Mouse (Mus musculus): ENCODE measurements around the gene H3f3a. TPM values are rescaled to one million over a fixed set of nuclear protein-coding genes. Genes with fewer than 3 reads are reported as not detected.
A peak's percentile ranks its signal among the peaks of the same experiment; 100 is the strongest.

Gene H3f3a
- polyA plus RNA-seq, 1 experiment from 2014 or later, result 3,506 TPM

GRCm38 (mm10) chr1:180798660-180799059 lies 15.1 kb downstream of the H3f3a start:
- 96% methylated on average over 5 of the region's 5 CpGs for WGBS
- peaks cover 35% of the 10 kb centered on the region for H3K36me3 ChIP-seq
- no peak for ATAC-seq (ENCODE audit: low FRiP score, low read depth)

GRCm38 (mm10) chr1:180794170-180794569 lies 19.6 kb downstream of the H3f3a start:
- H3K27ac ChIP-seq, result no peak overlapping the region
- peak overlapping the region; percentile 81 for H3K4me2 ChIP-seq (replicated peaks)
- H3K4me1 ChIP-seq, result peaks cover 13% of the 10 kb centered on the region
- WGBS, result 2% methylated on average over 21 of the region's 21 CpGs
- H3K36me3 ChIP-seq, result peaks cover 3% of the 10 kb centered on the region; the same call in 1 of the 2 replicates
- H3K9ac ChIP-seq, result peak overlapping the region; percentile 48
- no peaks in the 10 kb centered on the region; the same call in 1 of the 2 replicates for H3K27me3 ChIP-seq (replicated peaks)
- peak; percentile 79 for ATAC-seq (ENCODE audit: low FRiP score, low read depth)
- H3K9me3 ChIP-seq, result no peaks in the 10 kb centered on the region
- H3K4me3 ChIP-seq, result peak overlapping the region; percentile 35

More at GRCm38 (mm10) chr1:180798660-180799059, 15.1 kb downstream of the H3f3a start:
- Histone ChIP-seq H3K27me3 (replicated peaks) (no peaks in the 10 kb centered on the region), H3K4me1 (peaks cover 10% of the 10 kb centered on the region), H3K9me3 (no peaks in the 10 kb centered on the region), H3K27ac (no peak overlapping the region), H3K4me2 (replicated peaks) (no peak overlapping the region), H3K4me3 (no peak overlapping the region), H3K9ac (no peak overlapping the region)

GRCm38 (mm10) chr1:180793445-180794117 lies 20.2 kb downstream of the H3f3a start:
- peak; percentile 41 for ATAC-seq (ENCODE audit: low FRiP score, low read depth)
- peaks cover 13% of the 10 kb centered on the region for H3K4me1 ChIP-seq
- peak overlapping the region; percentile 35 for H3K4me3 ChIP-seq
- WGBS, result 11% methylated on average over 18 of the region's 18 CpGs
- H3K9me3 ChIP-seq, result no peaks in the 10 kb centered on the region
- H3K36me3 ChIP-seq, result no peaks in the 10 kb centered on the region
- peak overlapping the region; percentile 48 for H3K9ac ChIP-seq
- H3K27ac ChIP-seq, result no peak overlapping the region
- H3K4me2 ChIP-seq (replicated peaks), result peak overlapping the region; percentile 81
- no peaks in the 10 kb centered on the region; the same call in 1 of the 2 replicates for H3K27me3 ChIP-seq (replicated peaks)

GRCm38 (mm10) chr1:180792814-180793213 lies 20.9 kb downstream of the H3f3a start:
- Histone ChIP-seq H3K9me3 (0 out of 2 replicates have a peak, but pooled peaks cover 4% of the 10 kb centered on the region), H3K4me1 (peaks cover 13% of the 10 kb centered on the region), H3K9ac (no peak overlapping the region), H3K27ac (no peak overlapping the region), H3K4me2 (replicated peaks) (no peak overlapping the region), H3K4me3 (no peak overlapping the region), H3K36me3 (no peaks in the 10 kb centered on the region), H3K27me3 (replicated peaks) (no peaks in the 10 kb centered on the region; the same call in 1 of the 2 replicates)
- ATAC-seq (ENCODE audit: low FRiP score, low read depth), result no peak
- 89% methylated on average over 4 of the region's 4 CpGs for WGBS

GRCm38 (mm10) chr1:180791821-180792480 lies 21.8 kb downstream of the H3f3a start:
- H3K4me2 ChIP-seq (replicated peaks), result no peak overlapping the region
- WGBS, result 87% methylated on average over 14 of the region's 14 CpGs
- H3K9ac ChIP-seq, result no peak overlapping the region
- no peak overlapping the region for H3K27ac ChIP-seq
- H3K4me3 ChIP-seq, result no peak overlapping the region
- no peaks in the 10 kb centered on the region for H3K36me3 ChIP-seq
- peaks cover 13% of the 10 kb centered on the region for H3K4me1 ChIP-seq
- no peak for ATAC-seq (ENCODE audit: low FRiP score, low read depth)
- H3K9me3 ChIP-seq, result 0 out of 2 replicates have a peak, but pooled peaks cover 4% of the 10 kb centered on the region
- H3K27me3 ChIP-seq (replicated peaks), result no peaks in the 10 kb centered on the region; the same call in 1 of the 2 replicates

GRCm38 (mm10) chr1:180783580-180783928 lies 30.2 kb downstream of the H3f3a start:
- no peak for ATAC-seq (ENCODE audit: low FRiP score, low read depth)
- Histone ChIP-seq H3K9me3 (0 out of 2 replicates have a peak, but pooled peaks cover 4% of the 10 kb centered on the region), H3K27me3 (replicated peaks) (no peaks in the 10 kb centered on the region), H3K4me2 (replicated peaks) (no peak overlapping the region), H3K27ac (no peak overlapping the region), H3K9ac (no peak overlapping the region), H3K4me3 (no peak overlapping the region), H3K36me3 (no peaks in the 10 kb centered on the region), H3K4me1 (no peaks in the 10 kb centered on the region)
- 27% methylated on average over 3 of the region's 3 CpGs for WGBS

GRCm38 (mm10) chr1:180782906-180783579 lies 30.7 kb downstream of the H3f3a start:
- no peak overlapping the region for H3K4me3 ChIP-seq
- no peak overlapping the region for H3K4me2 ChIP-seq (replicated peaks)
- WGBS, result 61% methylated on average over 9 of the region's 9 CpGs
- H3K27ac ChIP-seq, result no peak overlapping the region
- H3K27me3 ChIP-seq (replicated peaks), result no peaks in the 10 kb centered on the region
- H3K4me1 ChIP-seq, result no peaks in the 10 kb centered on the region
- H3K36me3 ChIP-seq, result no peaks in the 10 kb centered on the region
- H3K9me3 ChIP-seq, result 0 out of 2 replicates have a peak, but pooled peaks cover 2% of the 10 kb centered on the region
- H3K9ac ChIP-seq, result no peak overlapping the region
- no peak for ATAC-seq (ENCODE audit: low FRiP score, low read depth)

GRCm38 (mm10) chr1:180781250-180781649 lies 32.5 kb downstream of the H3f3a start:
- H3K36me3 ChIP-seq, result no peaks in the 10 kb centered on the region
- no peak overlapping the region for H3K4me3 ChIP-seq
- peaks cover 12% of the 10 kb centered on the region for H3K4me1 ChIP-seq
- 72% methylated on average over 5 of the region's 5 CpGs for WGBS
- ATAC-seq (ENCODE audit: low FRiP score, low read depth), result no peak
- no peaks in the 10 kb centered on the region for H3K27me3 ChIP-seq (replicated peaks)
- no peak overlapping the region for H3K27ac ChIP-seq
- no peak overlapping the region for H3K4me2 ChIP-seq (replicated peaks)
- H3K9me3 ChIP-seq, result no peaks in the 10 kb centered on the region
- no peak overlapping the region for H3K9ac ChIP-seq

GRCm38 (mm10) chr1:180780291-180780690 lies 33.5 kb downstream of the H3f3a start:
- 94% methylated on average over 8 of the region's 8 CpGs for WGBS
- H3K4me2 ChIP-seq (replicated peaks), result no peak overlapping the region
- H3K27me3 ChIP-seq (replicated peaks), result no peaks in the 10 kb centered on the region
- H3K36me3 ChIP-seq, result no peaks in the 10 kb centered on the region
- no peaks in the 10 kb centered on the region for H3K9me3 ChIP-seq
- ATAC-seq (ENCODE audit: low FRiP score, low read depth), result no peak
- no peak overlapping the region for H3K27ac ChIP-seq
- peaks cover 15% of the 10 kb centered on the region for H3K4me1 ChIP-seq
- no peak overlapping the region for H3K4me3 ChIP-seq
- H3K9ac ChIP-seq, result no peak overlapping the region

- Histone ChIP-seq H3K36me3 (no peaks in the 10 kb centered on the region), H3K4me1 (peaks cover 15% of the 10 kb centered on the region), H3K9me3 (0 out of 2 replicates have a peak, but pooled peaks cover 5% of the 10 kb centered on the region), H3K4me3 (no peak overlapping the region), H3K27me3 (replicated peaks) (no peaks in the 10 kb centered on the region), H3K27ac (no peak overlapping the region), H3K9ac (no peak overlapping the region), H3K4me2 (replicated peaks) (peak overlapping the region; percentile 71; the same call in 1 of the 2 replicates)
- no peak for ATAC-seq (ENCODE audit: low FRiP score, low read depth)
- 86% methylated on average over 10 of the region's 10 CpGs for whole genome bisulfite sequencing
Observed at GRCm38 (mm10) chr1:180778941-180779340, 34.8 kb downstream of the H3f3a start.

- H3K4me3 ChIP-seq, result peak overlapping the region; percentile 55
- no peaks in the 10 kb centered on the region for H3K36me3 ChIP-seq
- H3K27ac ChIP-seq, result no peak overlapping the region
- WGBS, result 2% methylated on average over 13 of the region's 13 CpGs
- peaks cover 15% of the 10 kb centered on the region for H3K4me1 ChIP-seq
- peak; percentile 49; the same call in 1 of the 2 replicates for ATAC-seq (ENCODE audit: low FRiP score, low read depth)
- H3K9me3 ChIP-seq, result 0 out of 2 replicates have a peak, but pooled peaks cover 5% of the 10 kb centered on the region
- H3K4me2 ChIP-seq (replicated peaks), result peak overlapping the region; percentile 71
- no peaks in the 10 kb centered on the region for H3K27me3 ChIP-seq (replicated peaks)
- peak overlapping the region; percentile 73 for H3K9ac ChIP-seq
Observed at GRCm38 (mm10) chr1:180778403-180778754, 35.4 kb downstream of the H3f3a start.
